Mouse (Mus musculus) regulatory T cell (primary cell): Measurements from ENCODE around the gene Fgfr2.

Experiments used
- in situ Hi-C: fragments of 300-600 bp; cut with MboI, MseI; formaldehyde crosslinking; loops from one replicate; pipeline ENCODE4 v1.15.1; 2025; ENCODE audit warnings: high pct_unique_total_duplicates

The Fgfr2 gene

DNA sequence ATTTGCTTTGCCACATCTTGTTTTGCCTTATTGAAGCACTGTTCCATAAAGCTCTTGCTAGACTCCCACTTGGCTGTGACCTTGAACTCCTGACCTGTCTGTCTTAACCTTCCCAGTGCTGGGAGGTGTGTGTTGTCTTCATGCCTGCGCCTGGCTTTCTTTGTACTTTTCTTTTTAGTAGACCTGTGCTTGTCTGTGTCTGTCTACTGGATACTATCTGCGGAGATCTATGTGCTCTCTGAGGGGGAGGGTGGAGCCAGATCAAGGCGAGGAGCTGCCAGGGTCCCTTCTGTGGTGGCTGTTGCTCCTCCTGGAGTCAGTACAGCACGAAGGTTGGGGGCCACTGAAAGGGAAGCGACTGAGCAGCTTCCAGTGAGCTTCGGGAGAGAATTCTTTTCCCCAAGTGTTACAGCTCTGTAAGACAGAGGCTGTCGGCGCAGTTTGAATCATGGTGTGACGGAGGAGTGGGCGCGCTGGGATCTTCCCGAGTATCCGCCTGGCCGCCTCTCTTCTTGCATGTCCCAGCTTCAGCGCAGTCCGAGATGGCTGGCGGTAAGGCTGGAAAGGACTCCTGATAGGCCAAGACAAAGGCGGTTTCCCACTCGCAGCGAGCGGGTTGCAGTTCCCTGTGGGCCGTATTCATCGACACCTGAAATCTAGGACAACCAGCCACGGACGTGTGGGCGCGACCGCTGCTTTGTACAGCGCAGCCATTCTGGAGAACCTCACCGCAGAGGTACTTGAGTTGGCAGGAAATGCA, 2356.6 kb downstream of the Fgfr2 start:
- in situ Hi-C loops, result no loop called here

DNA sequence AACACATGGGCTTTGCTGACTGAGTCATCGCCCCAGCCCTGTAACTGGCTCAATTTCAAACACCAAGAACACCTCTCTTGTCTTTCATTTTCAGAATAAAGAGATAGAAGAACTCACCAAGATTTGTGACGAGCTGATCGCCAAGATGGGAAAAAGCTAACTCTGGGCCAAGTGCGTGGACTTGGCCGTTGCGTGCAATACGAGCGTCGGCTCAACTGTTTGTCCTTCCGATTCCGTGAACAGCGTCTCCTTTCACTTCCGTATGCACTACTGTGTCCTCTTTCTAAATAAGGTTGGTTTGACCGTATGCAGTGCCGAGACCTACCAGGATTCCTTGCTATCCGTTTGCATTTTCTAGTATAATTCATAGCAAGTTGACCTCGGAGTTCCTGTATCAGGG, 2359.0 kb downstream of the Fgfr2 start:
- in situ Hi-C loops, result no loop called here

DNA sequence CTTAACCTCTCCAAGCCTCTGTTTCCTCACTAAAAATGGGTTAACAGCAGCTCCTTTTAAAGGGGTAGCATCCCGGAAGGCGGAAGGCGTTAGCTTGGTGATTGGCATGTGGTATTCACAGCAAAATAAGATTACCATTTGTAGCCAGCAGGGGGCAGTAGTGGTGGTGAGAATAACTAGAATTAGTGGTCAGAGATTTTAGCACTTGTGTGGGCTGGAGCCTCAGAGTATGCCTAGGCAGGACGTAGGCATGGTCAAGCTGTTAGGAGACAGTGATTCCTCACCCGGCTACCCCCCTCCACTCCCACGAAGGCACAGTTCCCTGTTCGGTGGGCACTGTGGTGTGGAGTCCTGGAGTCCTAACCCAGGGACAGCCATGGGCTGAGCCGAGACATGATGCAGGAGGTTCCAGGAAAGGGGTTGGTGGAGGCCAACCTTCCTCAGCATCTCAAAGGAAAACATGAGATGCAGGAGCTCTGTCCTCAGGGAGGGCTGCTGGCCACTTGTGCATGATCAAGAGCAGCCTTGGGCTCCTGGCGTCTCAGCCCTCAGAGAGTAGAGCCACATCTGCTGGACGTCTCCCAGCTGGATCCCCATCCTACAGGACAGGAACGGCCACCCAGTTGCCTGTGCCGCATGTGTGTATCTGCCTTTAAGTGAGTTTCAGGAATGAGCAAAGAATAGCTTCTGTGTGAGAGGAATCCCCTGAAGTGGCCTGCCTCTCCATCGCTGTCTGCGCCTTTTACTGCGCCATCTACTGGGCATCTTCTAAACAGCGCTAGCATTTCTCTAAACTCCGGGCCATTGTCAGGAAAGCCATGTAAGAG, 2360.9 kb downstream of the Fgfr2 start:
- in situ Hi-C loops, result no loop called here

DNA sequence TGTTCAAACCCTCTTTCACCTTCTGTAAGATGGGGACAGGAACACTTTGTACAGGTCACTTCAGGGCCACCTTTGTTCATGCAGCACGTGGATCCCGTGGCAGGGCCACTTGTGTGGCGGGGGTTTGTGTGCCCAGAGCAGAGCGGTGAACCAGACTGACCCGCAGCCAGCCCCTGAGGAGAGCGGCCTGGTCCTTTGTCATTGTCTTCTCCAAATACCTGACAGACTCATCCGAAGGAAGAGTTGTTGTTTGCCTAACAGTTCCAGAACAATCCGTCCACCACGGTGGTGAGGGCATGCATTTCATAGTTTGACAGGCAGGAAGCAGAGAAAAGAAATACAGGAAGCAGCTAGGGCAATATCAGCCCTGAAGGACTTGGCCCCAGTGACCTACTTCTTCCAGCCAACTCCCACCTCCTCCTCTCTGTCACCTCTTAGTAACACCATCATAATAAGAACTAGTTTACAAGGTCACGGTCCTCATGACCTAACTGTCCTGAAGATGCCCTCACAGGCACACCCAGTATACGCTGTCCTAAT, 2365.8 kb downstream of the Fgfr2 start:
- in situ Hi-C loops, result no loop called here

DNA sequence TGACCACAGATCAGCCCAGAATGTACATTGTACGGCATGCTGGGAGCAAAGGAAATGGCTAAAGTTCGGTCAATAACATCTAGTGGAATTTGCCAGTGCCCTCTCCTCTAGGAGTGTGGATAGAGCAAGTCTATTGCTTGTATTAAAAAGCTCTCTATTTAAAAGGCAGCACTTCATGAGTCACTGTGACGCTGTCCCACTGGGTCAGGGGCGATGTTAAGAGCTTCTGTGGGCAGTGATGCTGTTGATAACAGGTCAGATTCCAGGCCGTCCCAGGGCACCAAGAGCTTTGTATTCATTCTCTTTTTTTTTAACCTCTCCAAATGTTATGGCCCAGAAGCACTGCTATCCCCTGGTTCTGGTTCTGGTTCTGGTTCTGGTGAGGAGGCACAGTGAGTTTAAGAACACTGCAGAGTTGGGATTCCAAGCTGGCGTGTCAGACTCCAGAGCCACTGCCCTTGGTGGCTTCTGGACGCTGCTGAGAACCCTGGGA, 2366.8 kb downstream of the Fgfr2 start:
- in situ Hi-C loops, result no loop called here

DNA sequence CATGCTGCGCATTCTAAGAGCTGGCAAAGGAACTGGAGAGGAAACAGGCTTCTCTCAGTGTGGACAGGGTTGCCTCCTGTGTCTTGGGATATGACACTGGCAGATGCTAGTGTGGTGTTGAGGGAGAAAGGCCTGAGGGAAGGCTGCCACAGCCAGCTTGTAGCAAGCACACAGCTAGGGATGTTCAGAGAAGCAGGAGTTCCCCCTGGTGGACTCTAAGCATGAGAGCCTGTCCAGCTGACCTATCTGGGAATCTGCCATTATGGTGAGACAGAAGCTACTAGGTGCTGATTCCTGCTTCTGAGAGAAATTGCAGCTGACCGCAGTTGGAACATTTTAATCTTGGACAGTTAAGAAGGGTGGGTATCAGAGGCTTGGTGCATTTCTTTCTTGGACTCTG, 2368.4 kb downstream of the Fgfr2 start:
- in situ Hi-C loops, result no loop called here

DNA sequence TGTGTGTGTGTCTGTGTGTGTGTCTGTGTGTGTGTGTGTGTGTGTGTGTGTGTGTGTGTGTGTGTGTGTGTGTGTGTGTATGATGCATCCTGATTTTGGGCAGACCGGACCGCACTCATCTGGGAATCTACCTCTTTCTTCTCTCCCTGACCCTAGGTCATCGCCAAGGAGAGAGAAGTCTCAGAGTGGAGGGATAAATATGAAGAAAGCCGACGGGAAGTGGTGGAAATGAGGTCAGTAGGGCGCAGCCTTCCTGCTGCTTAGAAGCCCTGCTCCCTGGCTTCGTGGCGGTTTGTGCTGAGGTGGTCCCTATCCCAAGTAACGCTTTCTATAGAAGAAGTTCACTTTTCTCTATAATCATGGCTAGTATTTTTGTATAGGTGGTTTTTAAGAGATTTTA, 2371.5 kb downstream of the Fgfr2 start:
- in situ Hi-C loops, result no loop called here

DNA sequence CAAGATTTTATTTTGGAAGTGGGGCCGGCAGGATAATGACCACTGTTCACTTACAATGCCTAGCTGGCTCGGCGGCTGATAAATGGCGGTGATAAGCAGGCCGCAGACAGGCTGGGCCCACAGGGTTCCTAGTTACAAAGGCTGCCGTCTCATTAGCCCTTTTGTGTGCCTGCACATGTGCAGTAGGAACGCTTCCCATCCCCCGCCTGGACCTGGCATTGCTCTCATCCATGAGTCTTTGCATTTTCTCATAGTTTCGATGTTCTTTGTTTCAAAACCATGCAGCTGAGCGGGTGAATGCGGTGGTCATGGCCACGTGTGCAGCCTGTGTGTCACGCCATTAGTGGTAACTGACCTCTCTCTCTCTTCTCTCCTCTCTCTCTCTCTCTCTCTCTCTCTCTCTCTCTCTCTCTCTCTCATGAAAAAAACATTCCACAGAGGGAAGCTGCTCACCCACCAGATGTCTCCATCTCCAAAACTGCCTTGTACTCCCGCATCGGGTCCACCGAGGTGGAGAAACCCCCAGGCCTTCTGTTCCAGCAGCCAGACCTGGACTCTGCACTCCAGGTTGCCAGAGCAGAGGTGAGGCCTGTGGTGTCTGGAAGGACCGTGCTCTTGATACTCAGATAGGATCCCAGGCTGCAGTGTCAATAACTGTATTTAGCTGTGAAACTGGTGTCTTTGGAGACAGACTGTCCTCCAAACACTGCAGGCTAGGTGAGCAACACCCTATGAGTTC, 2372.2 kb downstream of the Fgfr2 start:
- in situ Hi-C loops, result no loop called here

DNA sequence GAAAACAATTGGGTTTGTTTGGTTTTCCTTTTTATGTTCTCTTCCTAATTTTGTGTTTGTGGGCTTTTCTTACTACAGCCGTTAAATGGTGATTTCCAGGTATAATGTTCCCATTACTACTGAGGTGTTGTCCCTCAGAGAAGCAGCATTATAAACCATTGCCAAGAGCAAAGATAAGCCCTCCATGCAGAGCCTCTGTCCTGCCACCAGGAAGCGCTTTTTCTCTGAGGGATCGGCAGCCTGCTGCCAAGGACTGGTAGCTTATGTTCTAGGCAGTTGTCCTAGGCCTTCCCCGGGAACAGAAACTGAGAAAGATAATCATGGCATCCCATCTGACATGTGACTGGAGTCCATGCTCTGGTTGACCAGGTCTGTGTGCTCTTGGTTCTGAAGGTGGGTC, 2374.0 kb downstream of the Fgfr2 start:
- in situ Hi-C loops, result no loop called here

DNA sequence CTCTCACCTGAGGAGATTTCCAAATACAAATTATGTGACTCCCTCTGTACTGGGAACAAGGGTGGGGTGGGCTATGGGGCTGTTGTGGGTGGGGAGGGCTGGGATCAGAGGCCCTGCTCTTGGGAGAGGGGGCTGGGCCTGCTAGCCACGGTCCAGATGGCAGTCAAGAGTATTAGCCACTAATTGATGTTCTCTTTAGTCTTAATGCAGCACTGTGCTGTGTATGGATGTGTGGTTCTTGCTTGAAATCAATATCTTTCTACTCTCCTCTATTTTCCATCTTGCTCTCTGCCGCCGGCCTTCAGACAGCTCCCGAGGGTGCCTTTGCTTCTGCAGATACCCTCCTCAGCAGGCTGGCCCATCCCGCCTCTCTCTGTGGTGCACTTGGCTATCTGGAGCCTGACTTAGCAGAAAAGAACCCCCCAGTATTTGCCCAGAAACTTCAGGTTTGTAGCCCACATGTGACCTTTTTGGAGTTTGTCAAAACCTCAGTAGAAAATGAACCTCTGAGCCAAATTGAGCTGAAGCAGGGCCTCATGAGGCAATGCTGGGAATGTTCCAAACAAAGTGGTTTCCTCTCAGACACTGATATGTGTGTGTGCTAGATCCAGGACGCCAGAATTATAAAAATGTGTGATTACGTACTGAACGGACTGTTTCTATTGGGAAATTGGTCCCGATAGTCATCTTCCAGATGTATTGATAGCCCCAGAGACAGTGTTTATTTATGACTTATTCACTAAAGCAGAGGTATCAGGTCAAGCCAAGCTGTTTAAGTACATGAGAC, 2379.7 kb downstream of the Fgfr2 start:
- in situ Hi-C loops, result no loop called here

DNA sequence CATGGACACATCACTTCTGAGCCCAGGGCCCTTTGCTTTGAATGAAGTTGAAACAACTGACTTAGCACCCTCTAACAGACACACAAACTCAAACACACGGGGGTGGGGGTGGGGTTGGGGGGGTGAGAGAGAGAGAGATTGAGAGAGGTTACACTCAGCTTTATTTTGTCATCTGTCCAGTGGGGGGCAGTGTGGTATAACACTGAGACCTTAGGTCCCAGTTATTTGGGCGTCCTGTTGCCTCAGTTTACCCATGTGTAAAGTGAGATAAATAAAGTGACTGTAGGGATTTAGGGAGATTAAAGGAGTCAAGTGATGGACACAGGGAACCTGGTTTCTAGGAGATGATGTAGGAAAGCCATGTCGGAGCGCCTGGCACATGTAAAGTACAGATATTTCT, 2382.1 kb downstream of the Fgfr2 start:
- in situ Hi-C loops, result no loop called here

DNA sequence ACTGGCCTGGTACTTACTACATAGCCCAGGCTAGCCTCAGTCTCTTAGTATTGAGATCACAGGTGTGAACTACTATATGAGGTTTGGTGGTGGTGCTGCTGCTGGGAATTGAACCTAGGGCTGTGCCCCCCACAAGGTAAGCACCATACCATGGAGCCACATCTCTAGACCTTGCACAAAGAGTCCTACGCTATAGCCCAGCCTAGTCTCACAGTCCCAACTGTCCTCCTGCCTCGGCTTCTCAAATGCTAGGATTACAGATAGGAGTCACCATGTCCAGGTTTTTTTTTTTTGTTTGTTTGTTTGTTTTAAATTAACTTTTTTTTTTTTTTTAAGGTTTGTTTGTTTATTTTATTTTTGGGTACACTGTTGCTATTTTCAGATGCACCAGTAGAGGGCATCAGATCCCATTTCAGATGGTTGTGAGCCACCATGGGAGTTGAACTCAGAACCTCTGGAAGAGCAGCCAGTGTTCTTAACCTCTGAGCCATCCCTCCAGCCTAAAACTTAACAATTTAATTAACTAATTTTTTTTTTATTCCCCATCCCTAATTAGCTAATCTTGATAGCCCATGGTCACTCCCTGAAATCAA, 2388.9 kb downstream of the Fgfr2 start:
- in situ Hi-C loops, result no loop called here

DNA sequence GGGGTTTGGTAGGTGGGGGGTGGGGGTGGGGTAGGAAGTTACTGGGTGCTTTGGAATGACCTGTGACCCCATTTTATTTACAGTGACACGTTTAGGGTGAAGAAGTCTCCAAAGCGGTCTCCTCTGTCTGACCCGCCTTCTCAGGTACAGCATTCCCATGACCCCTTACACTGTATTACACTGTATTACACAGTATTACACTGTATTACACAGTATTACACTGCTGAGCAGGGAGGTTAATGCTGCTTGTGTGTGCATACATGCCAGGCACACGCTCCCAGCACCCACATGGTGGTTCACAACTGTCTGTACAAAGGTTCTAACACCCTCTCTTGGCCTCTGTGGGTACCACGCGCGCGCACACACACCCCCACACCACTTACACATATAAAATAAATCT, 2389.7 kb downstream of the Fgfr2 start:
- in situ Hi-C loops, result no loop called here

DNA sequence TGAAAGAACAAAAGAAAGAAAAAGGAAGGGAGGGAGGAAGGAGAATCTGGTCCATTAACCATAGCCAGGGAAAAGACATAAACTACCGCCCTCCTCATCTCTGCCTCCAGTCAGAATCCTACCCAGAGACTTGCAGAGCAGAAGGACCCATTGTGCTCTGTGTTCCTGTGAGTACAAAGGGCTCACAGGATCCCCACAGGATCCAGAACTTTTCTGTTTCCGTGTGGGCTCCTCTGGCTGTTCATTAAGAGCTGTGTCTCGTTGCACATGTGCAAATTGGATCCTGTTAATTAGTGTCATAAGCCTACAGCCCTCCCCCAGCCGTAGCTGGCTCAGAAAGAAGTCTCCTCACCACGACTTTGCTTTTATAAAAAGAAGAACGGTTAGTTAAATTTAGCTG, 2390.2 kb downstream of the Fgfr2 start:
- in situ Hi-C loops, result no loop called here

DNA sequence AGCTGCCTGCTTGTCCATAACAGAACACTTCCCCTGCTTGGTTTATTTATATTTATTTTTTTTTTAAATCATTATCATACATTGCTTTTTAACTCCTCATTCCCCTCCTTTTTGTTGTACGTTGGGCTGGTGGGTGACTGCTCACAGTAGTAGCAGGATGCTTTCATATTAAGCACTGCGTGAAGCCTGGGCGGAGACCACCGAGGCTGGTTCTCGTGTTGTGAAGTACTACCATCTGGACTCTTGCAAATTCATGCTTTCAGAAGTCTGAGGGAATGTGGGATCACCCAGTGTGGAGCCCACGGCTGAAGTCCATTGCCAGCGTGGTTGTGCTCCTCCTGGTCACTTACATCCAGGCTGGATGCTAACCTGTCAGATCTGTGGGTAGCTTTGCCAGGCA, 2391.4 kb downstream of the Fgfr2 start:
- in situ Hi-C loops, result no loop called here

DNA sequence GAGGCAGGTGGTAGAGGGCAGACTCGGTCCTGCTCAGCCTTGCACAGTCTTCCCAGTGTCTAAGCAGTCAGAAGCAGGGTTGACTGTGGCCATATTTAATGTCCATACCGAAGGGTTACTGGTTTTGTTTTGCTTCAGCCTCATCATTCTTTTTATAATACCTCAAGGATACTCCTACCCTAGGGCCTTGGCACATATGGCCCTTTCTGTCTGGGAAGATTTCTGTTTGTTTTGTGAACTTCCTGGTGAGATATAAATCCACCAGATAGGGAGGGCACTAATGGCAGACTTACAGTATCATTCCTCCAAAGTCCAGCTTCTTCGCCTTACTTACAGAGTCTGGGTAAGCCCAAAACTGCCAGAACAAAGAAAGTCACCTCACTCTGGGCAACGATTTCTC, 2395.6 kb downstream of the Fgfr2 start:
- in situ Hi-C loops, result no loop called here

DNA sequence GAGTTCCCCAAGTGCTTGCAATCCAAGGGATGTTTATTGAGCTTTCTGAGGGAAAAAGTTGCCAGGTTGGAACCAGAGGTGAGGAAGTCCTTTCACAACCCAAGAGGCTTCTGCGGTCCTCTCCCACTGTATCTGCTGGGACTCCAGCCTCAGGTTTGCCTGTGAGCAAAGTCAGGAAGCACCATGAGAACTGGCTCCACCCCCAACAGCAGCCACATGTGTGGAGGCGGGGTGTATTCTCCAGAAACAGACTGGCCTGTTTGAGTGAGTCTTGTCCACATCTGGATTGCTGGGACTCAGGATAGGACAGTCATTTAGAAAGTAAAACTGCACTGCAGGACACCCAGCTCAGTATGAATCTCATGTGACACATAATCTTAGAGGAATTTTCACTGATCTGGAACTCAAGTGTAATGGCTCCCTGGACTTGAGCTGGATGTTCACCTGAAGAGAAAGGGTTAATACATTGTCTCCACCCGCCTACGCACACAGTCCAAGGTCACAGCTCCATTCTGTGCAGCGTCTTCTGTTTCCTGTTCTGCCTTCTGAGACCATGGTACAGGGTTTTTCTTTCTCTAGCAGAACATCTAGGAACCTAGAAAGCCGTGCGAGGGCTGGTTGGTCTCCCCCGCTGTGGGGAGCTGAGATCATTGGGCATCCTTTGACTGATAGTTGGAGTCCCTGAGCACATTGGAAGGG, 2396.3 kb downstream of the Fgfr2 start:
- in situ Hi-C loops, result no loop called here

DNA sequence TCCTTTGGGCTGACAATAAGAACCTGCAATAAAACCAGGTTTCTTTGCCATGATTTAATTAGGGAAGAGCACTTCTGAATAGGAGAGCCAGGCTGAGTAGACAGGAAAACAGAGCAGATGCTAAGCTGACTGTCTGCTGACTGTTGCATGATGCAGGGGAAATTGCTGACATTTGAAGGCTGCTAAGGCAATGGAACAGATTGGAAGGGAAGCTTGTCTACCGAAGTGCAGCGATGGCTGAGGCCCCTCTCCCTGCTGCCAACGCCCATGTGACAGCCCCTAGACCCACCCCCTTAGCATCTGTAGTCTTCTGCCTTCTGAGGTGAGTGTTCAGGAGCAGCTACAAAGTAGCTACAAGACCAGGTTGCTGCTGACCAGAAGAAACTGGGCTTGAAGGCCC, 2397.0 kb downstream of the Fgfr2 start:
- in situ Hi-C loops, result no loop called here

DNA sequence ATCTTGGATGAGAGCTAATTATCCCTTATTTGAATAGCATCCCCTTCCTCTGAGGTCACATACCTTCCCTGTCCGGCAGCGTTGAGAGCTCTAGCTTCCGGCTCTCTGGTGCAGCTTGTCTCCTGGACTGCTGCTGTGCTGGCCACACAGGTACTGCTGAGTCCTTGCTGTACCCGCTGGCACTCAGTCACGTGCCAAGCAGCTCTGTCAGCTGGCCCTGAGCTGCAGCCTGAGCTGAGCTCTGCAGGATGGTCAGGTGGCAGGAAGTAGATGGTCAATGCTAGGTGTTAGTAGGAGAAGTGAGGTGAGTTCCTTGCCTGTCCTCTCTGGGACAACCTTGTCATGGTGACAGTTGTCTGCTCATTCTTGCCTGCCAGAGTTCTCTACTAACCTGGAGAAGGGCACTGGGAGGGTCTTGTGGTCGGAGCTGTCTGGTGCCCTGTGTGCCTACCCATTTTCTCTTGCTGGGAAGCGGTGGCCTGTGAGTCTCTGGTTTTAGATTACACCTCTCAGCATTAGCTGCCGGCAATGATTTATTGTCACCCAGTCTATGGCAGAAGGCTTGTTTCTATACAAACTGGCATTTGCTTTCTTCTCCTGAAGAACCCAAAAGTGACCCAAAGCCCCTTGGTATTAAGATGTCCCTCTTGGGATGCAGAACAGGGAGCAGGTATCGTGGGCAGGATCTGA, 2402.4 kb downstream of the Fgfr2 start:
- in situ Hi-C loops, result no loop called here
